Mouse (Mus musculus) lung, embryonic 15.5 days (tissue): ENCODE data around the gene Prdx2. TPM values are rescaled to one million over a fixed set of nuclear protein-coding genes. Genes with fewer than 3 reads are reported as not detected.

Experiments used
- microRNA-seq: library from miRNA; unstranded; fragments of <30 nt; microRNA quantifications from one replicate; pipeline ENCODE4, GENCODE M21; 2016
- polyA plus RNA-seq: library from polyadenylated mRNA; unstranded; fragments of >200 nt; fragmentation: Nextera tagmentation; extraction: Ambion mirVana; gene quantifications from 2 replicates; pipeline ENCODE4 v1.2.1, GENCODE M21; 2015

Prdx2 gene
- polyA plus RNA-seq, 1 experiment from 2014 or later = 727 TPM

Small RNAs within 50 kb of the gene (microRNA-seq; reads per million reads assigned to microRNA genes)
- not detected for gene Gm24197

Other genes with a start within 250 kb of the Prdx2 start
- gene G430095P16Rik, start 246.6 kb upstream of the Prdx2 start, polyA plus RNA-seq = 3.4 and 4.4 TPM in 2 replicates
- gene Nfix, start 169.2 kb upstream of the Prdx2 start, polyA plus RNA-seq = 39.2 and 42.7 TPM in 2 replicates
- gene Dand5, start 146.8 kb upstream of the Prdx2 start, polyA plus RNA-seq = 6.0 and 6.3 TPM in 2 replicates
- gene Gadd45gip1, start 138.1 kb upstream of the Prdx2 start, polyA plus RNA-seq = 43.4 and 47.0 TPM in 2 replicates
- 112 and 127 TPM in 2 replicates for gene Rad23a, start 128.9 kb upstream of the Prdx2 start, polyA plus RNA-seq
- 1,037 and 1,080 TPM in 2 replicates for gene Calr, start 122.7 kb upstream of the Prdx2 start, polyA plus RNA-seq
- 96.9 and 98.9 TPM in 2 replicates for gene Farsa, start 112.6 kb upstream of the Prdx2 start, polyA plus RNA-seq
- gene Syce2, start 97.5 kb upstream of the Prdx2 start, polyA plus RNA-seq = 69.6 and 72.1 TPM in 2 replicates
- gene Gcdh, start 75.7 kb upstream of the Prdx2 start, polyA plus RNA-seq = 34.9 and 35.7 TPM in 2 replicates
- gene Klf1, start 67.7 kb upstream of the Prdx2 start, polyA plus RNA-seq = 1.6 and 3.1 TPM in 2 replicates
- gene Dnase2a, start 61.0 kb upstream of the Prdx2 start, polyA plus RNA-seq = 14.8 and 15.4 TPM in 2 replicates
- 0.49 TPM in 2 replicates for gene Mast1, start 32.2 kb upstream of the Prdx2 start, polyA plus RNA-seq
- gene Rtbdn, start 22.6 kb upstream of the Prdx2 start, polyA plus RNA-seq = 0.12 and 0.13 TPM in 2 replicates
- not detected in 2 replicates for gene Gm49661, start 154 bp upstream of the Prdx2 start, polyA plus RNA-seq
- gene Rnaseh2a, start 180 bp downstream of the Prdx2 start, polyA plus RNA-seq = 114 and 120 TPM in 2 replicates
- gene Junb, start 9.1 kb downstream of the Prdx2 start, polyA plus RNA-seq = 17.4 and 20.5 TPM in 2 replicates
- 23.2 and 23.9 TPM in 2 replicates for gene Hook2, start 21.0 kb downstream of the Prdx2 start, polyA plus RNA-seq
- gene Best2, start 44.9 kb downstream of the Prdx2 start, polyA plus RNA-seq = not detected in 2 replicates
- 124 and 128 TPM in 2 replicates for gene Asna1, start 55.7 kb downstream of the Prdx2 start, polyA plus RNA-seq
- 107 and 118 TPM in 2 replicates for gene Trir, start 57.2 kb downstream of the Prdx2 start, polyA plus RNA-seq
- 29.1 and 32.3 TPM in 2 replicates for gene Tnpo2, start 67.3 kb downstream of the Prdx2 start, polyA plus RNA-seq
- gene Fbxw9, start 90.5 kb downstream of the Prdx2 start, polyA plus RNA-seq = 27.9 and 28.4 TPM in 2 replicates
- gene Gm5741, start 98.4 kb downstream of the Prdx2 start, polyA plus RNA-seq = not detected in 2 replicates
- 54.4 and 56.8 TPM in 2 replicates for gene Dhps, start 102.2 kb downstream of the Prdx2 start, polyA plus RNA-seq
- 140 and 145 TPM in 2 replicates for gene Wdr83os, start 111.2 kb downstream of the Prdx2 start, polyA plus RNA-seq
- 44.3 and 44.7 TPM in 2 replicates for gene Wdr83, start 111.7 kb downstream of the Prdx2 start, polyA plus RNA-seq
- 35.9 and 40.1 TPM in 2 replicates for gene Man2b1, start 113.7 kb downstream of the Prdx2 start, polyA plus RNA-seq
- 2.9 and 3.0 TPM in 2 replicates for gene Zfp791, start 153.5 kb downstream of the Prdx2 start, polyA plus RNA-seq
- gene Cks1brt, start 182.3 kb downstream of the Prdx2 start, polyA plus RNA-seq = not detected in 2 replicates